Mouse (Mus musculus) CH12.LX (cell line): ENCODE measurements around the gene Olfr272. TPM values are rescaled to one million over a fixed set of nuclear protein-coding genes. Genes with fewer than 3 reads are reported as not detected.

ENCODE experiments used
- DNase-seq: peaks from one replicate; pipeline ENCODE4 v3.0.0-alpha.2; 2013; ENCODE audit errors: extremely low read depth
- H3K27ac ChIP-seq: 2 replicates; pipeline ENCODE4 v1.5.1; 2012; ENCODE audit warnings: low read depth, mild to moderate bottlenecking, control low read depth, moderate library complexity; ENCODE audit not compliant: insufficient read depth
- H3K27me3 ChIP-seq: replicated peaks from 2 replicates; pipeline ENCODE3; 2012; ENCODE audit warnings: inconsistent platforms
- H3K36me3 ChIP-seq, 2 experiments: replicated peaks in 1 of 2; 2 replicates each; pipeline versions ENCODE3 to v1.6.1; 2012; ENCODE audit warnings: inconsistent platforms in 1 of 2, low read length in 1 of 2, mild to moderate bottlenecking in 1 of 2, mixed read lengths in 1 of 2, moderate library complexity in 1 of 2; ENCODE audit not compliant: control insufficient read depth in 1 of 2, insufficient read depth in 1 of 2
- H3K4me1 ChIP-seq, 2 experiments: 2 replicates each; pipeline ENCODE4 v1.6.1; 2012; ENCODE audit warnings: inconsistent platforms in 1 of 2, moderate library complexity in 1 of 2; ENCODE audit not compliant: insufficient read depth in 2 of 2, control insufficient read depth in 1 of 2
- H3K4me2 ChIP-seq: 2 replicates; pipeline ENCODE4 v1.6.1; 2012; ENCODE audit warnings: low read depth, mild to moderate bottlenecking, control low read depth; ENCODE audit not compliant: poor library complexity, insufficient read depth, severe bottlenecking
- H3K4me3 ChIP-seq, 3 experiments: fragments of 150-350 bp in 1 of 3; sonication (generic) in 1 of 3; replicated peaks in 1 of 3; 2 replicates each; pipeline versions ENCODE3 to v1.5.1; 2011 to 2012; ENCODE audit warnings: low read depth in 2 of 3, low read length in 2 of 3, mild to moderate bottlenecking in 2 of 3, moderate library complexity in 2 of 3, control low read depth in 1 of 3, improper control_type of control experiment in 1 of 3, inconsistent platforms in 1 of 3, mixed read lengths in 1 of 3; ENCODE audit not compliant: poor library complexity in 1 of 3
- H3K79me2 ChIP-seq: replicated peaks from 2 replicates; pipeline ENCODE4 v1.6.1; 2012; ENCODE audit warnings: mild to moderate bottlenecking, moderate library complexity; ENCODE audit not compliant: control insufficient read depth, poor library complexity, insufficient read depth, severe bottlenecking; ENCODE audit errors: extremely low read depth
- H3K9ac ChIP-seq: 2 replicates; pipeline ENCODE4 v1.6.1; 2012; ENCODE audit warnings: low read depth, mild to moderate bottlenecking, control low read depth, moderate library complexity; ENCODE audit not compliant: insufficient read depth
- H3K9me3 ChIP-seq: replicated peaks from 2 replicates; pipeline ENCODE3; 2012; ENCODE audit warnings: low read length, inconsistent platforms, mixed read lengths
- BHLHE40 ChIP-seq: IDR thresholded peaks from 2 replicates; pipeline ENCODE4 v1.6.1; 2011; ENCODE audit warnings: mild to moderate bottlenecking, low read depth, low read length, improper control_type of control experiment
- CHD1 ChIP-seq: IDR thresholded peaks from 2 replicates; pipeline ENCODE4 v1.6.1; 2012; ENCODE audit warnings: low read depth, low read length, improper control_type of control experiment, inconsistent platforms
- CHD2 ChIP-seq: IDR thresholded peaks from 2 replicates; pipeline ENCODE4 v1.6.1; 2011; ENCODE audit warnings: low read length, improper control_type of control experiment
- E2F4 ChIP-seq: IDR thresholded peaks from 2 replicates; pipeline ENCODE4 v1.6.1; 2011; ENCODE audit warnings: low read depth, low read length, improper control_type of control experiment; ENCODE audit not compliant: insufficient replicate concordance
- ELF1 ChIP-seq: IDR thresholded peaks from 2 replicates; pipeline ENCODE4 v1.6.1; 2014; ENCODE audit warnings: low read depth, mild to moderate bottlenecking, inconsistent platforms, low read length, improper control_type of control experiment
- EP300 ChIP-seq: IDR thresholded peaks from 2 replicates; pipeline ENCODE4 v1.6.1; 2011; ENCODE audit warnings: low read length, improper control_type of control experiment
- ETS1 ChIP-seq: conservative IDR thresholded peaks from 2 replicates; pipeline ENCODE4 v1.6.1; 2012; ENCODE audit warnings: low read depth, mild to moderate bottlenecking, inconsistent platforms, low read length, improper control_type of control experiment, moderate library complexity
- JUN ChIP-seq: IDR thresholded peaks from 2 replicates; pipeline ENCODE4 v1.6.1; 2011; ENCODE audit warnings: low read depth, mild to moderate bottlenecking, low read length, improper control_type of control experiment, moderate library complexity; ENCODE audit not compliant: insufficient read depth
- JUND ChIP-seq: conservative IDR thresholded peaks from 2 replicates; pipeline ENCODE4 v1.6.1; 2011; ENCODE audit warnings: low read depth, low read length, improper control_type of control experiment
- KAT2A ChIP-seq: IDR thresholded peaks from 2 replicates; pipeline ENCODE4 v1.6.1; 2012; ENCODE audit warnings: low read length, improper control_type of control experiment, inconsistent platforms; ENCODE audit not compliant: insufficient replicate concordance
- MAFK ChIP-seq: IDR thresholded peaks from 2 replicates; pipeline ENCODE4 v1.6.1; 2011; ENCODE audit warnings: low read length, improper control_type of control experiment; ENCODE audit not compliant: insufficient replicate concordance
- MAX ChIP-seq: IDR thresholded peaks from 2 replicates; pipeline ENCODE4 v1.6.1; 2011; ENCODE audit warnings: low read length, improper control_type of control experiment
- MXI1 ChIP-seq: IDR thresholded peaks from 2 replicates; pipeline ENCODE4 v1.6.1; 2011; ENCODE audit warnings: mild to moderate bottlenecking, low read depth, low read length, improper control_type of control experiment
- NELFE ChIP-seq: IDR thresholded peaks from 2 replicates; pipeline ENCODE4 v1.6.1; 2011; ENCODE audit warnings: low read depth, low read length, improper control_type of control experiment
- NRF1 ChIP-seq: IDR thresholded peaks from 2 replicates; pipeline ENCODE4 v1.6.1; 2014; ENCODE audit warnings: low read depth, mild to moderate bottlenecking, inconsistent platforms, low read length, improper control_type of control experiment, moderate library complexity
- POLR2A ChIP-seq: IDR thresholded peaks from 2 replicates; pipeline ENCODE4 v1.6.1; 2011; ENCODE audit warnings: low read depth, mild to moderate bottlenecking, improper control_type of control experiment, low read length
- POLR2AphosphoS2 ChIP-seq: IDR thresholded peaks from 2 replicates; pipeline ENCODE4 v1.6.1; 2011; ENCODE audit warnings: low read depth, low read length, improper control_type of control experiment
- RAD21 ChIP-seq: IDR thresholded peaks from 2 replicates; pipeline ENCODE4 v1.6.1; 2011; ENCODE audit warnings: low read depth, mild to moderate bottlenecking, low read length, improper control_type of control experiment, moderate library complexity
- SIN3A ChIP-seq: IDR thresholded peaks from 2 replicates; pipeline ENCODE4 v1.6.1; 2012; ENCODE audit warnings: low read length, improper control_type of control experiment, inconsistent platforms
- SMC3 ChIP-seq: IDR thresholded peaks from 2 replicates; pipeline ENCODE4 v1.6.1; 2011; ENCODE audit warnings: low read depth, low read length, improper control_type of control experiment
- TBP ChIP-seq: conservative IDR thresholded peaks from 2 replicates; pipeline ENCODE4 v1.6.1; 2011; ENCODE audit warnings: low read depth, low read length, improper control_type of control experiment
- TCF12 ChIP-seq: IDR thresholded peaks from 2 replicates; pipeline ENCODE4 v1.6.1; 2014; ENCODE audit warnings: low read depth, mild to moderate bottlenecking, inconsistent platforms, low read length, improper control_type of control experiment
- UBTF ChIP-seq: IDR thresholded peaks from 2 replicates; pipeline ENCODE4 v1.6.1; 2012; ENCODE audit warnings: low read depth, mild to moderate bottlenecking, inconsistent platforms, low read length, improper control_type of control experiment, moderate library complexity
- USF1 ChIP-seq: IDR thresholded peaks from 2 replicates; pipeline ENCODE4 v1.6.1; 2014; ENCODE audit warnings: low read depth, mild to moderate bottlenecking, inconsistent platforms, low read length, improper control_type of control experiment
- USF2 ChIP-seq: conservative IDR thresholded peaks from 2 replicates; pipeline ENCODE4 v1.6.1; 2011; ENCODE audit warnings: low read depth, low read length, improper control_type of control experiment
- ZKSCAN1 ChIP-seq: IDR thresholded peaks from 2 replicates; pipeline ENCODE4 v1.6.1; 2012; ENCODE audit warnings: low read depth, inconsistent platforms, low read length, improper control_type of control experiment, borderline replicate concordance
- ZMIZ1 ChIP-seq: IDR thresholded peaks from 2 replicates; pipeline ENCODE4 v1.6.1; 2012; ENCODE audit warnings: low read depth, mild to moderate bottlenecking, inconsistent platforms, low read length, improper control_type of control experiment
- ZNF384 ChIP-seq: IDR thresholded peaks from 2 replicates; pipeline ENCODE4 v1.6.1; 2012; ENCODE audit warnings: low read depth, low read length, improper control_type of control experiment, inconsistent platforms
- dilution Hi-C: fragments of 300-500 bp; cut with MboI; formaldehyde crosslinking; loops from 2 replicates; pipeline ENCODE4 v1.14.3; 2020; ENCODE audit warnings: low sequenced_read_pairs; ENCODE audit not compliant: extremely low pct_unique_long_range_greater_than_20kb, extremely low pct_ligation_motif_present
- in situ Hi-C: fragments of 300-500 bp; cut with MboI; formaldehyde crosslinking; loops from 3 replicates; pipeline ENCODE4 v1.14.3; 2019; ENCODE audit warnings: low sequenced_read_pairs, low pct_ligation_motif_present, low pct_unique_long_range_greater_than_20kb, mixed read lengths
- polyA plus RNA-seq: library from polyadenylated mRNA; unstranded; fragments of >175 nt; gene quantifications from 2 replicates; pipeline ENCODE4 v1.2.1, GENCODE M21; 2012; ENCODE audit warnings: low read depth; ENCODE audit not compliant: insufficient read length
- total RNA-seq, 2 experiments: library from RNA; depleted of rRNA; stranded (reverse); fragments of 300-350 nt in 1 of 2; fragments of >200 nt in 1 of 2; gene quantifications; 2 replicates each; pipeline ENCODE4 v1.2.3; 2012 to 2014

The Olfr272 gene
- total and polyA plus RNA-seq, 3 experiments: not detected

GRCm38 (mm10) chr4:52946665-52947064 is 27.7 kb upstream of the Olfr272 start:
- no peak overlapping the region for H3K4me2 ChIP-seq
- no peaks in the 10 kb centered on the region for H3K79me2 ChIP-seq
- in situ Hi-C loops (no loop called here), dilution Hi-C loops (no loop called here)
- no peaks in the 10 kb centered on the region for H3K9me3 ChIP-seq
- DNase-seq: no peak
- H3K27ac ChIP-seq: no peak overlapping the region
- H3K4me1 ChIP-seq: peaks cover 0 to 9% of the 10 kb centered on the region in 2 experiments; a peak in 1 of 4 replicates
- H3K4me3 ChIP-seq: no peak overlapping the region
- H3K27me3 ChIP-seq: no peaks in the 10 kb centered on the region
- H3K9ac ChIP-seq: no peak overlapping the region
- TF ChIP-seq NRF1: no peak
- TF ChIP-seq TBP: no peak
- no peak for TF ChIP-seq ETS1
- TF ChIP-seq MAX: no peak
- TF ChIP-seq MXI1: no peak
- TF ChIP-seq BHLHE40: no peak
- TF ChIP-seq CHD2: no peak
- TF ChIP-seq JUND: no peak
- TF ChIP-seq TCF12: no peak
- no peak for TF ChIP-seq SIN3A
- no peak for TF ChIP-seq ZMIZ1
- no peak for TF ChIP-seq KAT2A
- TF ChIP-seq UBTF: no peak
- no peak for TF ChIP-seq ZKSCAN1
- no peak for TF ChIP-seq ELF1
- H3K36me3 ChIP-seq: no peaks in the 10 kb centered on the region

DNA sequence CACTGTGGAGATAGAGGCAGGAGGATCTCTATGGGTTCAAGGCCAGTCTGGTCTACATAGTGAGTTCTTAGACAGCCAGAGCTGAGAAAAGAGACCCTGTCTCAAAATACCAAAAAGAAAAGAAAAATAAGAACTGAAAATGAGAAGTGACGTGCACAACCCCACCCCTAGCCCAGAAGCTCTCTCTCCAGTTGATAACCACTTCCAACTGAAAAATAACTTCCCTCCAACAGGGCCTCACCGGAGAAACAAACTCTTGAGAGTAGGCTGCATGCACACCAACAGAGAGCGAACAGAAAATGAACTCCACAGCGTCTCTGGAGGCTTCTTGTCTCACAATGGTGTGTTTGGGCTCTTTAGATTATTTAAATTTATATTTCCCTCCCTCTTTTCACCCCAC is 11.5 kb upstream of the Olfr272 start:
- Histone ChIP-seq H3K4me1 (peaks cover 0 to 6% of the 10 kb centered on the region in 2 experiments; a peak in 2 of 4 replicates), H3K4me2 (no peak overlapping the region), H3K27me3 (no peaks in the 10 kb centered on the region), H3K27ac (no peak overlapping the region), H3K9ac (no peak overlapping the region), H3K4me3 (no peak overlapping the region), H3K9me3 (no peaks in the 10 kb centered on the region), H3K79me2 (no peaks in the 10 kb centered on the region), H3K36me3 (no peaks in the 10 kb centered on the region)
- no peak for DNase-seq
- dilution Hi-C loops (no loop called here), in situ Hi-C loops (no loop called here)
- TF ChIP-seq TCF12 (no peak), POLR2A (no peak), POLR2AphosphoS2 (no peak), RAD21 (no peak), USF1 (no peak), EP300 (no peak), ELF1 (no peak), USF2 (no peak), NELFE (no peak), E2F4 (no peak), KAT2A (no peak), SMC3 (no peak), BHLHE40 (no peak), NRF1 (no peak), JUN (no peak), CHD1 (no peak), MAFK (no peak), ZNF384 (no peak)
